8 mouse cellular contexts compared by ENCODE assay signal in the genomic region with DNA sequence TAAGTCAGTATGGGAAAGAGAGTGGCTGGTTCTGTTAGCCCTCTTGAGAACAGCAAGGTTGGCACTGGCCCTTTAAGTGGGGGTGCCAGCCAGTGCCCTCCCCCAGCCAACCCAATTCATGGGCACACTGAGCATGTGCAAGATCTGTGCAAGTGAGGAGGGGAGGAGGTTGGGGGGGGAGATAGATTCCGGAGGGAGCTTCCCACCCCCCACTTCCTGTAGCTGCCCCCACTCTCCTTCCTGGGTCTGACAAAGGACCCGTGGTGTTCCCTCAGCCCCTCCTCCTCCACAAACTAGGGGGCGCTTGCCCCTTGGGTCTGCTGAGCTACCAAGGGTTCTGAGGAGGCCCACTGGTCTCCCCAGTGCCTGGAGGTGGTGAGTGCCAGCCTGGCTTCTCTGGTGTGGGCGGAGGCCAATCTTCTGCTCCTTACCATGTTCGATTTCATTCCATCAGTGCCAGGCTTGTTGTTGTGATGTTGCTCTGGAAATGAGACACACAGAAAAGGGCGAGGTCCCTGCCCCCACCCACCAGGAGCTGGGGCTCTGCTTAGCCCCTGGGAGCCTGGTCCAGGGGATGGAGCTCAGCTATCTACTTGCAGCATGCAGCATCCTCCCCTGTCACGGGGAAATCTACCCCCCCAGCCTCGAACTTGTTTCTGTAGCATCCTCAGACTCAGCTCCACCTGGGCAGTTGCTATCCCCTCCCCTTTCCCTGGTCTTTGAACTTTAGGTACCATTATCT. TPM values are rescaled to one million over a fixed set of nuclear protein-coding genes. Genes with fewer than 3 reads are reported as not detected.
DNase-seq lines count a peak whose midpoint lies in the region; ATAC-seq and TF ChIP-seq lines count a peak whose summit lies in the region.

No protein-coding gene starts in this region.

- dilution Hi-C loops in CH12.LX (cut with MboI; ENCODE audit: extremely low pct_ligation_motif_present, extremely low pct_unique_long_range_greater_than_20kb, low sequenced_read_pairs), result no loop called here

- no peak for TF ChIP-seq POLR2A in CH12.LX (IDR thresholded peaks at IDR 0.05; ENCODE audit: low read depth, low read length)
- no peak for TF ChIP-seq POLR2A in bone marrow macrophage, adult 2 months (IDR thresholded peaks at IDR 0.05; ENCODE audit: borderline replicate concordance, low read depth, low read length)
- TF ChIP-seq POLR2A in embryonic fibroblast, embryonic 13.5 days (IDR thresholded peaks at IDR 0.05; ENCODE audit: low read depth, low read length), result peak; percentile 10; the same call in 1 of the 2 replicates

- TF ChIP-seq CTCF in CH12.LX (conservative IDR thresholded peaks at IDR 0.05 in 1 of 2, IDR thresholded peaks at IDR 0.05 in 1 of 2; ENCODE audit: low read depth in 2 of 2, low read length in 2 of 2), result no peak
- no peak for TF ChIP-seq CTCF in bone marrow macrophage, adult 2 months (IDR thresholded peaks at IDR 0.05; ENCODE audit: low read depth, low read length)
- no peak for TF ChIP-seq CTCF in embryonic fibroblast, embryonic 13.5 days (IDR thresholded peaks at IDR 0.05; ENCODE audit: borderline replicate concordance, insufficient read depth, low read length)
- no peak for TF ChIP-seq CTCF in liver, embryonic 14.5 days (IDR thresholded peaks at IDR 0.05; ENCODE audit: low read depth)

- no peaks in the 10 kb centered on the region for H3K79me2 ChIP-seq in CH12.LX (replicated peaks; ENCODE audit: control insufficient read depth, extremely low read depth, insufficient read depth, poor library complexity, severe bottlenecking)

- H3K4me1 ChIP-seq in CH12.LX (ENCODE audit: control insufficient read depth in 1 of 2, insufficient read depth in 2 of 2), result peaks cover 33 to 70% of the 10 kb centered on the region in 2 experiments
- peaks cover 67% of the 10 kb centered on the region for H3K4me1 ChIP-seq in bone marrow macrophage, adult 2 months (ENCODE audit: control insufficient read depth, insufficient read depth, low read length)
- H3K4me1 ChIP-seq in embryonic fibroblast, embryonic 13.5 days (ENCODE audit: control insufficient read depth, insufficient read depth, low read length), result peaks cover 15% of the 10 kb centered on the region
- peaks cover 2 to 19% of the 10 kb centered on the region in 2 experiments; a peak in 2 of 4 replicates for H3K4me1 ChIP-seq in liver, embryonic 14.5 days (replicated peaks; ENCODE audit: control insufficient read depth in 2 of 2, insufficient read depth in 2 of 2, low read length in 1 of 2)
- peaks cover 22% of the 10 kb centered on the region for H3K4me1 ChIP-seq in neural tube, embryonic 12.5 days

- 26% methylated on average over 8 of the region's 8 CpGs for WGBS in liver, embryonic 14.5 days (ENCODE audit: insufficient replicate concordance)
- WGBS in neural tube, embryonic 12.5 days, result 32% methylated on average over 8 of the region's 8 CpGs

- H3K4me3 ChIP-seq in CH12.LX (replicated peaks in 1 of 3; ENCODE audit: low read depth in 2 of 3, low read length in 2 of 3, poor library complexity in 1 of 3), result peak overlapping the region in 1 of 3 experiments; percentile 1
- peak overlapping the region; percentile 31 for H3K4me3 ChIP-seq in bone marrow macrophage, adult 2 months (ENCODE audit: insufficient read depth, low read length)
- no peak overlapping the region for H3K4me3 ChIP-seq in embryonic fibroblast, embryonic 13.5 days (ENCODE audit: insufficient read depth, low read length)
- no peak overlapping the region for H3K4me3 ChIP-seq in liver, embryonic 14.5 days (ENCODE audit: insufficient read depth in 1 of 2, low read depth in 2 of 2, low read length in 2 of 2)
- peak overlapping the region; percentile 7; the same call in 1 of the 2 replicates for H3K4me3 ChIP-seq in neural tube, embryonic 12.5 days

- peak; percentile 13; the same call in 1 of the 2 replicates for ATAC-seq in liver, embryonic 14.5 days (ENCODE audit: insufficient read depth)
- ATAC-seq in neural tube, embryonic 12.5 days (ENCODE audit: low FRiP score, low read depth), result peak; percentile 76

- intact Hi-C loops in heart, postnatal 36 days (cut with DNase I), result no loop called here

- TF ChIP-seq EP300 in CH12.LX (IDR thresholded peaks at IDR 0.05; ENCODE audit: low read length), result no peak
- no peak for TF ChIP-seq EP300 in liver, embryonic 14.5 days (IDR thresholded peaks at IDR 0.05; ENCODE audit: low read depth)

- in situ Hi-C loops in CH12.LX (cut with MboI; ENCODE audit: low pct_ligation_motif_present, low pct_unique_long_range_greater_than_20kb, low sequenced_read_pairs), result no loop called here

- no peaks in the 10 kb centered on the region for H3K27me3 ChIP-seq in CH12.LX (replicated peaks)
- H3K27me3 ChIP-seq in liver, embryonic 14.5 days (ENCODE audit: control insufficient read depth, insufficient read depth, low read length), result no peaks in the 10 kb centered on the region
- H3K27me3 ChIP-seq in neural tube, embryonic 12.5 days (replicated peaks), result no peaks in the 10 kb centered on the region

- H3K9ac ChIP-seq in CH12.LX (ENCODE audit: insufficient read depth, low read depth), result no peak overlapping the region
- H3K9ac ChIP-seq in liver, embryonic 14.5 days (replicated peaks), result no peak overlapping the region
- peak overlapping the region; percentile 42; the same call in 1 of the 2 replicates for H3K9ac ChIP-seq in neural tube, embryonic 12.5 days

- H3K36me3 ChIP-seq in CH12.LX (replicated peaks in 1 of 2; ENCODE audit: control insufficient read depth in 1 of 2, insufficient read depth in 1 of 2, low read length in 1 of 2), result peaks cover 26 to 41% of the 10 kb centered on the region in 2 experiments
- H3K36me3 ChIP-seq in liver, embryonic 14.5 days (replicated peaks; ENCODE audit: control insufficient read depth, insufficient read depth, low read depth), result peaks cover 4% of the 10 kb centered on the region
- H3K36me3 ChIP-seq in neural tube, embryonic 12.5 days, result peaks cover 8% of the 10 kb centered on the region; the same call in 1 of the 2 replicates

- no peaks in the 10 kb centered on the region for H3K9me3 ChIP-seq in CH12.LX (replicated peaks; ENCODE audit: low read length)
- no peaks in the 10 kb centered on the region for H3K9me3 ChIP-seq in liver, embryonic 14.5 days (ENCODE audit: control insufficient read depth, low read length)
- no peaks in the 10 kb centered on the region for H3K9me3 ChIP-seq in neural tube, embryonic 12.5 days

- H3K4me2 ChIP-seq in CH12.LX (ENCODE audit: insufficient read depth, low read depth, poor library complexity, severe bottlenecking), result no peak overlapping the region
- no peak overlapping the region for H3K4me2 ChIP-seq in liver, embryonic 14.5 days (ENCODE audit: low read depth)
- peak overlapping the region; percentile 51 for H3K4me2 ChIP-seq in neural tube, embryonic 12.5 days (replicated peaks)

- no peak for DNase-seq in CH12.LX (ENCODE audit: extremely low read depth)
- DNase-seq in heart, postnatal 36 days, result peak; percentile 45 to 50
- DNase-seq in layer of hippocampus, adult 11-12 months (ENCODE audit: low spot score), result peak; percentile 91
- DNase-seq in liver, embryonic 14.5 days (ENCODE audit: low read depth in 3 of 3, low spot score in 3 of 3), result no peak
- DNase-seq in thymus, postnatal 25 days, result peak; percentile 85

- H3K27ac ChIP-seq in CH12.LX (ENCODE audit: insufficient read depth, low read depth), result no peak overlapping the region
- peak overlapping the region; percentile 72 for H3K27ac ChIP-seq in bone marrow macrophage, adult 2 months (ENCODE audit: insufficient read depth, low read depth, low read length)
- H3K27ac ChIP-seq in embryonic fibroblast, embryonic 13.5 days (ENCODE audit: insufficient read depth, low read length), result no peak overlapping the region
- no peak overlapping the region for H3K27ac ChIP-seq in liver, embryonic 14.5 days
- H3K27ac ChIP-seq in neural tube, embryonic 12.5 days, result 0 out of 2 replicates have a peak overlapping the region, but pooled peaks have one; percentile 15

- TF ChIP-seq RAD21 in CH12.LX (IDR thresholded peaks at IDR 0.05; ENCODE audit: low read depth, low read length), result no peak

RNA-seq across cellular contexts. Expression of gene Hexim2, which starts 10.4 kb away (rescaled TPM):
- total RNA-seq in CH12.LX (2012; rRNA removed) (31.4 and 33.3 TPM in 2 replicates), CH12.LX (2014; rRNA removed) (28.8 and 33.0 TPM in 2 replicates)
- 27.0 and 31.6 TPM in 2 replicates for polyA plus RNA-seq in CH12.LX (2012; ENCODE audit: insufficient read length, low read depth)
- 3.1 and 3.6 TPM in 2 replicates for polyA plus RNA-seq in bone marrow macrophage, adult 2 months (2012; ENCODE audit: insufficient read depth, insufficient read length, missing spikeins)
- polyA plus RNA-seq in embryonic fibroblast, embryonic 13.5 days (2011; ENCODE audit: insufficient read length, low read depth, missing spikeins), result 2.3 and 3.1 TPM in 2 replicates
- 1 to 10 TPM; 2.0 to 2.1 TPM for total RNA-seq in heart, postnatal 36 days (2021)
- 2.2 and 3.5 TPM in 2 replicates for polyA plus RNA-seq in liver, embryonic 14.5 days (2012; rRNA removed)
- 3.4 and 4.4 TPM in 2 replicates for polyA plus RNA-seq in liver, embryonic 14.5 days (2014; fragmentation: Nextera tagmentation; extraction: Ambion mirVana)
- 9.9 and 12.2 TPM in 2 replicates for polyA plus RNA-seq in neural tube, embryonic 12.5 days (2016; fragmentation: Nextera tagmentation; extraction: Ambion mirVana)

RNA-seq across cellular contexts. Expression of gene Hexim1, which starts 26.6 kb away (rescaled TPM):
- total RNA-seq in CH12.LX (2012; rRNA removed) (25.9 and 38.9 TPM in 2 replicates), CH12.LX (2014; rRNA removed) (16.4 and 20.2 TPM in 2 replicates)
- 50.4 and 51.8 TPM in 2 replicates for polyA plus RNA-seq in CH12.LX (2012; ENCODE audit: insufficient read length, low read depth)
- 43.7 and 44.3 TPM in 2 replicates for polyA plus RNA-seq in bone marrow macrophage, adult 2 months (2012; ENCODE audit: insufficient read depth, insufficient read length, missing spikeins)
- polyA plus RNA-seq in embryonic fibroblast, embryonic 13.5 days (2011; ENCODE audit: insufficient read length, low read depth, missing spikeins), result 16.8 and 19.0 TPM in 2 replicates
- total RNA-seq in heart, postnatal 36 days (2021), result 10 to 100 TPM; 18.0 to 20.5 TPM
- 8.4 and 11.4 TPM in 2 replicates for polyA plus RNA-seq in liver, embryonic 14.5 days (2012; rRNA removed)
- polyA plus RNA-seq in liver, embryonic 14.5 days (2014; fragmentation: Nextera tagmentation; extraction: Ambion mirVana), result 2.4 and 2.6 TPM in 2 replicates
- 2.9 and 3.0 TPM in 2 replicates for polyA plus RNA-seq in neural tube, embryonic 12.5 days (2016; fragmentation: Nextera tagmentation; extraction: Ambion mirVana)

RNA-seq across cellular contexts. Expression of gene Fmnl1, which starts 28.3 kb away (rescaled TPM):
- total RNA-seq in CH12.LX (2012; rRNA removed) (35.0 and 36.5 TPM in 2 replicates), CH12.LX (2014; rRNA removed) (5.6 and 6.9 TPM in 2 replicates)
- 104 and 118 TPM in 2 replicates for polyA plus RNA-seq in CH12.LX (2012; ENCODE audit: insufficient read length, low read depth)
- polyA plus RNA-seq in bone marrow macrophage, adult 2 months (2012; ENCODE audit: insufficient read depth, insufficient read length, missing spikeins), result 216 and 241 TPM in 2 replicates
- 1.1 TPM in 1 of 2 replicates, not detected in the other for polyA plus RNA-seq in embryonic fibroblast, embryonic 13.5 days (2011; ENCODE audit: insufficient read length, low read depth, missing spikeins)
- 10 to 100 TPM; 12.4 to 20.9 TPM for total RNA-seq in heart, postnatal 36 days (2021)
- polyA plus RNA-seq in liver, embryonic 14.5 days (2012; rRNA removed), result 2.3 and 3.5 TPM in 2 replicates
- 2.3 and 3.5 TPM in 2 replicates for polyA plus RNA-seq in liver, embryonic 14.5 days (2014; fragmentation: Nextera tagmentation; extraction: Ambion mirVana)
- 1.7 and 2.1 TPM in 2 replicates for polyA plus RNA-seq in neural tube, embryonic 12.5 days (2016; fragmentation: Nextera tagmentation; extraction: Ambion mirVana)

RNA-seq across cellular contexts. Expression of gene Acbd4, which starts 41.1 kb away (rescaled TPM):
- total RNA-seq in CH12.LX (2012; rRNA removed) (60.9 and 62.6 TPM in 2 replicates), CH12.LX (2014; rRNA removed) (50.2 and 51.4 TPM in 2 replicates)
- 68.4 and 75.1 TPM in 2 replicates for polyA plus RNA-seq in CH12.LX (2012; ENCODE audit: insufficient read length, low read depth)
- 27.4 and 30.4 TPM in 2 replicates for polyA plus RNA-seq in bone marrow macrophage, adult 2 months (2012; ENCODE audit: insufficient read depth, insufficient read length, missing spikeins)
- 23.3 and 24.3 TPM in 2 replicates for polyA plus RNA-seq in embryonic fibroblast, embryonic 13.5 days (2011; ENCODE audit: insufficient read length, low read depth, missing spikeins)
- 10 to 100 TPM; 37.4 to 41.4 TPM for total RNA-seq in heart, postnatal 36 days (2021)
- 22.2 and 27.3 TPM in 2 replicates for polyA plus RNA-seq in liver, embryonic 14.5 days (2012; rRNA removed)
- 49.7 and 63.2 TPM in 2 replicates for polyA plus RNA-seq in liver, embryonic 14.5 days (2014; fragmentation: Nextera tagmentation; extraction: Ambion mirVana)
- 6.6 and 10.1 TPM in 2 replicates for polyA plus RNA-seq in neural tube, embryonic 12.5 days (2016; fragmentation: Nextera tagmentation; extraction: Ambion mirVana)

RNA-seq across cellular contexts. Expression of gene Plcd3, which starts 41.2 kb away (rescaled TPM):
- 24.3 and 27.4 TPM in 2 replicates for total RNA-seq in CH12.LX (2012; rRNA removed)
- 6.3 and 7.1 TPM in 2 replicates for total RNA-seq in CH12.LX (2014; rRNA removed)
- polyA plus RNA-seq in CH12.LX (2012; ENCODE audit: insufficient read length, low read depth), result 9.7 and 11.3 TPM in 2 replicates
- 1.7 and 2.3 TPM in 2 replicates for polyA plus RNA-seq in bone marrow macrophage, adult 2 months (2012; ENCODE audit: insufficient read depth, insufficient read length, missing spikeins)
- polyA plus RNA-seq in embryonic fibroblast, embryonic 13.5 days (2011; ENCODE audit: insufficient read length, low read depth, missing spikeins), result 5.6 and 7.1 TPM in 2 replicates
- 10 to 100 TPM; 16.1 to 18.3 TPM for total RNA-seq in heart, postnatal 36 days (2021)
- polyA plus RNA-seq in liver, embryonic 14.5 days (2012; rRNA removed), result 0.31 and 0.36 TPM in 2 replicates
- polyA plus RNA-seq in liver, embryonic 14.5 days (2014; fragmentation: Nextera tagmentation; extraction: Ambion mirVana), result 0.06 and 0.29 TPM in 2 replicates
- polyA plus RNA-seq in neural tube, embryonic 12.5 days (2016; fragmentation: Nextera tagmentation; extraction: Ambion mirVana), result 1.1 and 1.2 TPM in 2 replicates

Comparison
In these comparisons a context has a peak if more than half of its experiments do, and no peak if none do; other contexts are left out.
1. DNase-seq: peak in heart, postnatal 36 days (2 of 2), layer of hippocampus, adult 11-12 months (single experiment) and thymus, postnatal 25 days (single experiment); none in CH12.LX (single experiment) and liver, embryonic 14.5 days (0 of 3).
2. H3K27ac ChIP-seq: peak in bone marrow macrophage, adult 2 months (single experiment) and neural tube, embryonic 12.5 days (single experiment); none in CH12.LX (single experiment), embryonic fibroblast, embryonic 13.5 days (single experiment) and liver, embryonic 14.5 days (single experiment).
3. H3K4me3 ChIP-seq: peak in bone marrow macrophage, adult 2 months (single experiment) and neural tube, embryonic 12.5 days (single experiment); none in embryonic fibroblast, embryonic 13.5 days (single experiment) and liver, embryonic 14.5 days (0 of 2).
4. RNA of gene Fmnl1, which starts 28.3 kb away (polyA plus RNA-seq): 216 to 241 TPM in bone marrow macrophage, adult 2 months and 104 to 118 TPM in CH12.LX; 2.3 to 3.5 TPM in liver, embryonic 14.5 days, 1.7 to 2.1 TPM in neural tube, embryonic 12.5 days and 1.1 TPM in embryonic fibroblast, embryonic 13.5 days; every median in the first group is over 10 times any median in the second.